Comparison of ENCODE assay signal across 31 mouse cellular contexts in the genomic region with DNA sequence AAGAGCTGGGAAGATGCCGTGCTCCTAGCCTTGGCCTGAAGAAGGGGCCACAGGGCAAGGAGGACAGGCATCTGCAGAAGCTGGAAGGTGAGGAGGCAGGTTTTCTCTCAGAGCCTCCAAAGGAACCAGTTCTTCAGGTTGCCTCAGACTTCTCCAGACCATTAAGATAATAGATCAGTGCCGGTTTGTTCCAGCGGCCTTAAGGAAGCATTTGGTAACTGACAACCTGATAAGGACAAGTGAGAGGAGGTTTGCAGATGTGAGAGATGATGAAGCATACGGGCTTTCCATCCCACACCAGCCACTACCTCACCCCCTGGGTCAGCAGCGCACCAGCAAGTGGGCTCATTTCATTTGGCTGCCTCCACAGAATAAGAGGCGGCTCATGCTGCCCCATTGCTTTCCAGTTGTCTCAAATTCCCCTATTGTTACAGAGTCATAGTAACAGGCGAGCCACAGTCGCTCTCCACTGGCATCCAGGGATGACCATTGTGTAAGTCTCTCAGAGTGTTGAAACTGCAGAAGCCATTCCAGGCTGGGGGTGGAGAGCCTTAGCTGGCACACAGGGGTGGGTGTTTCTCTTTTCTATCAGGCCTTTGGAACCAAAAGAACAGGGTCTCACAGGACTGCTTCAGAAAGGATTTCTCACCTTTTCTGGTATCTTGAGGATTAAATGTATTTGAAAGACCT.
A peak's percentile ranks its signal among the peaks of the same experiment; 100 is the strongest.
DNase-seq lines count a peak whose midpoint lies in the region; ATAC-seq lines count a peak whose summit lies in the region.
"Had no signal": no experiment of that assay in that cellular context is flagged by ENCODE, and none has a peak within 500 bp of the region (broad histone marks: within the 10 kb centered on the region; RNA-seq: fewer than 3 reads in every experiment).

No protein-coding gene starts in this region.

- no peak for ATAC-seq in kidney, embryonic 16.5 days (ENCODE audit: low FRiP score, low TSS enrichment)
- ATAC-seq: forebrain, postnatal 0 days had no signal

- no peaks in the 10 kb centered on the region for H3K27me3 ChIP-seq in heart, embryonic 10.5 days (ENCODE audit: insufficient read depth, poor library complexity, severe bottlenecking)
- H3K27me3 ChIP-seq in kidney, embryonic 16.5 days (ENCODE audit: insufficient read depth, low read length) = no peaks in the 10 kb centered on the region
- H3K27me3 ChIP-seq: embryonic facial prominence, embryonic 13.5 days; forebrain, embryonic 12.5 days; hindbrain, embryonic 13.5 days; midbrain, embryonic 12.5 days had no signal

- H3K4me2 ChIP-seq in kidney, embryonic 16.5 days (replicated peaks; ENCODE audit: low read depth, low read length) = no peak overlapping the region
- H3K4me2 ChIP-seq: embryonic facial prominence, embryonic 13.5 days; forebrain, embryonic 12.5 days; heart, embryonic 11.5 days; hindbrain, embryonic 13.5 days; limb, embryonic 15.5 days; midbrain, embryonic 12.5 days had no signal

- H3K36me3 ChIP-seq in heart, embryonic 10.5 days = peaks cover 13% of the 10 kb centered on the region
- H3K36me3 ChIP-seq in kidney, embryonic 16.5 days (ENCODE audit: insufficient read depth, low read length) = no peaks in the 10 kb centered on the region
- H3K36me3 ChIP-seq: forebrain, embryonic 12.5 days; hindbrain, embryonic 13.5 days; limb, embryonic 15.5 days; midbrain, embryonic 12.5 days had no signal

- WGBS in heart, embryonic 10.5 days = 46% methylated on average over 8 of the region's 8 CpGs
- WGBS in kidney, embryonic 16.5 days = 68% methylated on average over 8 of the region's 8 CpGs

- H3K4me1 ChIP-seq in heart, embryonic 10.5 days = peaks cover 37% of the 10 kb centered on the region
- H3K4me1 ChIP-seq in kidney, embryonic 16.5 days (ENCODE audit: insufficient read depth, low read length) = peaks cover 37% of the 10 kb centered on the region

- H3K27ac ChIP-seq in heart, embryonic 10.5 days = 0 out of 2 replicates have a peak overlapping the region, but pooled peaks have one; percentile 6
- peak overlapping the region; percentile 58 for H3K27ac ChIP-seq in kidney, embryonic 16.5 days (ENCODE audit: low read length)
- H3K27ac ChIP-seq: embryonic facial prominence, embryonic 13.5 days; forebrain, embryonic 12.5 days; hindbrain, embryonic 13.5 days; kidney, postnatal 0 days; limb, embryonic 10.5 days; limb, embryonic 15.5 days; liver, embryonic 14.5 days; macrophage; midbrain, embryonic 12.5 days; stomach, postnatal 0 days had no signal

- H3K9me3 ChIP-seq in heart, embryonic 10.5 days = no peaks in the 10 kb centered on the region
- H3K9me3 ChIP-seq in kidney, embryonic 16.5 days (ENCODE audit: low read length) = no peaks in the 10 kb centered on the region
- H3K9me3 ChIP-seq: embryonic facial prominence, embryonic 13.5 days; forebrain, embryonic 12.5 days; hindbrain, embryonic 13.5 days; limb, embryonic 10.5 days; limb, embryonic 15.5 days; midbrain, embryonic 12.5 days had no signal

- no peak overlapping the region for H3K4me3 ChIP-seq in heart, embryonic 10.5 days
- no peak overlapping the region for H3K4me3 ChIP-seq in kidney, embryonic 16.5 days (ENCODE audit: low read length)
- H3K4me3 ChIP-seq: embryonic facial prominence, embryonic 13.5 days; forebrain, embryonic 12.5 days; hindbrain, embryonic 13.5 days; limb, embryonic 10.5 days; limb, embryonic 15.5 days; midbrain, embryonic 12.5 days had no signal

- H3K9ac ChIP-seq in kidney, embryonic 16.5 days (replicated peaks; ENCODE audit: low read length) = no peak overlapping the region
- H3K9ac ChIP-seq: embryonic facial prominence, embryonic 13.5 days; forebrain, embryonic 12.5 days; forebrain, postnatal 0 days; hindbrain, embryonic 13.5 days; limb, embryonic 15.5 days; liver, embryonic 14.5 days; midbrain, embryonic 12.5 days had no signal

- no peak for DNase-seq in heart, embryonic 10.5 days (ENCODE audit: low spot score)
- DNase-seq in heart, adult 18-20 months = no peak
- DNase-seq in kidney, adult 18-20 months = no peak
- peak; percentile 5 for DNase-seq in NIH3T3 (ENCODE audit: low read depth)
- peak; percentile 85 for DNase-seq in gonadal fat pad, adult 2 months (ENCODE audit: low read depth)
- DNase-seq in frontal cortex, postnatal 10 days (ENCODE audit: low spot score in 2 of 2) = no peak
- DNase-seq in spleen, postnatal 14 days (ENCODE audit: low spot score in 2 of 2) = no peak
- DNase-seq: adrenal gland, adult 2 months; cerebellum, adult 8-10 months; cerebellum, postnatal 25 days; forebrain, postnatal 0 days; gastrocnemius, postnatal 10 days; heart, postnatal 36 days; layer of hippocampus, postnatal 36 days; lung, adult 2 months; lung, postnatal 10 days; spleen, adult 18-20 months; thymus, adult 18-20 months; thymus, postnatal 25 days had no signal

Comparison
In these comparisons a context has a peak if more than half of its experiments do, and no peak if none do; other contexts are left out.
1. DNase-seq: peak in NIH3T3 (single experiment) and gonadal fat pad, adult 2 months (single experiment); none in heart, embryonic 10.5 days (single experiment), heart, adult 18-20 months (0 of 2), kidney, adult 18-20 months (single experiment), frontal cortex, postnatal 10 days (0 of 2) and spleen, postnatal 14 days (0 of 2).